Mouse (Mus musculus): ENCODE measurements around the gene Slc27a3. TPM values are rescaled to one million over a fixed set of nuclear protein-coding genes. Genes with fewer than 3 reads are reported as not detected.

Slc27a3 gene
- 17.7 and 47.6 TPM in 2 replicates for polyA plus RNA-seq (2012; rRNA removed; ENCODE audit: low replicate concordance)

GRCm38 (mm10) chr3:90389511-90390490 lies at the start of gene Slc27a3:
Gene Slc27a3 (minus strand): TSS chr3:90389938.

GRCm38 (mm10) chr3:90433381-90434020 lies 43.8 kb upstream of the Slc27a3 start, which contains the start of gene Ints3:
Gene Ints3 (minus strand): TSS chr3:90433622.

Other genes starting within 250 kb of the Slc27a3 start
- gene Rps27, start 176.3 kb downstream of the Slc27a3 start, polyA plus RNA-seq (2012; rRNA removed; ENCODE audit: low replicate concordance), result 1,404 and 2,636 TPM in 2 replicates
- 13.9 and 16.1 TPM in 2 replicates for gene Rab13, start 176.2 kb downstream of the Slc27a3 start, polyA plus RNA-seq (2012; rRNA removed; ENCODE audit: low replicate concordance)
- 66.6 and 78.7 TPM in 2 replicates for gene Jtb, start 158.3 kb downstream of the Slc27a3 start, polyA plus RNA-seq (2012; rRNA removed; ENCODE audit: low replicate concordance)
- 1.4 and 2.9 TPM in 2 replicates for gene Creb3l4, start 146.4 kb downstream of the Slc27a3 start, polyA plus RNA-seq (2012; rRNA removed; ENCODE audit: low replicate concordance)
- gene Slc39a1, start 141.8 kb downstream of the Slc27a3 start, polyA plus RNA-seq (2012; rRNA removed; ENCODE audit: low replicate concordance), result 123 and 129 TPM in 2 replicates
- gene Crtc2, start 135.8 kb downstream of the Slc27a3 start, polyA plus RNA-seq (2012; rRNA removed; ENCODE audit: low replicate concordance), result 49.7 and 72.4 TPM in 2 replicates
- 21.1 and 31.2 TPM in 2 replicates for gene Dennd4b, start 124.8 kb downstream of the Slc27a3 start, polyA plus RNA-seq (2012; rRNA removed; ENCODE audit: low replicate concordance)
- 21.2 and 31.8 TPM in 2 replicates for gene Gatad2b, start 96.8 kb downstream of the Slc27a3 start, polyA plus RNA-seq (2012; rRNA removed; ENCODE audit: low replicate concordance)
- gene Ints3, start 43.7 kb upstream of the Slc27a3 start, polyA plus RNA-seq (2012; rRNA removed; ENCODE audit: low replicate concordance), result 30.1 and 42.9 TPM in 2 replicates
- 104 and 143 TPM in 2 replicates for gene Npr1, start 75.9 kb upstream of the Slc27a3 start, polyA plus RNA-seq (2012; rRNA removed; ENCODE audit: low replicate concordance)
- gene Ilf2, start 86.2 kb upstream of the Slc27a3 start, polyA plus RNA-seq (2012; rRNA removed; ENCODE audit: low replicate concordance), result 21.6 and 39.3 TPM in 2 replicates
- gene Snapin, start 101.1 kb upstream of the Slc27a3 start, polyA plus RNA-seq (2012; rRNA removed; ENCODE audit: low replicate concordance), result 45.0 and 49.4 TPM in 2 replicates
- 31.3 and 57.5 TPM in 2 replicates for gene Chtop, start 119.6 kb upstream of the Slc27a3 start, polyA plus RNA-seq (2012; rRNA removed; ENCODE audit: low replicate concordance)
- 163 and 272 TPM in 2 replicates for gene S100a1, start 124.5 kb upstream of the Slc27a3 start, polyA plus RNA-seq (2012; rRNA removed; ENCODE audit: low replicate concordance)
- 81.9 and 200 TPM in 2 replicates for gene S100a13, start 124.5 kb upstream of the Slc27a3 start, polyA plus RNA-seq (2012; rRNA removed; ENCODE audit: low replicate concordance)
- gene S100a14, start 136.9 kb upstream of the Slc27a3 start, polyA plus RNA-seq (2012; rRNA removed; ENCODE audit: low replicate concordance), result 0.44 and 0.63 TPM in 2 replicates
- gene S100a16, start 147.3 kb upstream of the Slc27a3 start, polyA plus RNA-seq (2012; rRNA removed; ENCODE audit: low replicate concordance), result 177 and 190 TPM in 2 replicates
- gene S100a3, start 170.6 kb upstream of the Slc27a3 start, polyA plus RNA-seq (2012; rRNA removed; ENCODE audit: low replicate concordance), result 0.91 and 1.5 TPM in 2 replicates
- not detected in 2 replicates for gene S100a2, start 200.3 kb upstream of the Slc27a3 start, polyA plus RNA-seq (2012; rRNA removed; ENCODE audit: low replicate concordance)
- not detected in 2 replicates for gene Gm42674, start 212.0 kb upstream of the Slc27a3 start, polyA plus RNA-seq (2012; rRNA removed; ENCODE audit: low replicate concordance)
- gene S100a4, start 213.8 kb upstream of the Slc27a3 start, polyA plus RNA-seq (2012; rRNA removed; ENCODE audit: low replicate concordance), result 33.3 and 67.9 TPM in 2 replicates
- gene S100a5, start 218.6 kb upstream of the Slc27a3 start, polyA plus RNA-seq (2012; rRNA removed; ENCODE audit: low replicate concordance), result not detected in 2 replicates
- 547 and 573 TPM in 2 replicates for gene S100a6, start 222.9 kb upstream of the Slc27a3 start, polyA plus RNA-seq (2012; rRNA removed; ENCODE audit: low replicate concordance)

Data from subcutaneous adipose tissue, adult 2 months (tissue).